Mouse (Mus musculus) spleen, postnatal 36 days (tissue): Measurements from ENCODE around the gene Dmbt1.
"Not testable (repeated sequence)": the region's sequence is repeated elsewhere in the genome, so short reads cannot be mapped to it uniquely, and the experiment has no call there.

Experiments
- DNase-seq, 2 experiments: peaks; one replicate each; pipeline ENCODE4 v3.0.0; 2022; ENCODE audit warnings: low spot score in 2 of 2, mixed read lengths in 1 of 2

Gene Dmbt1

DNA sequence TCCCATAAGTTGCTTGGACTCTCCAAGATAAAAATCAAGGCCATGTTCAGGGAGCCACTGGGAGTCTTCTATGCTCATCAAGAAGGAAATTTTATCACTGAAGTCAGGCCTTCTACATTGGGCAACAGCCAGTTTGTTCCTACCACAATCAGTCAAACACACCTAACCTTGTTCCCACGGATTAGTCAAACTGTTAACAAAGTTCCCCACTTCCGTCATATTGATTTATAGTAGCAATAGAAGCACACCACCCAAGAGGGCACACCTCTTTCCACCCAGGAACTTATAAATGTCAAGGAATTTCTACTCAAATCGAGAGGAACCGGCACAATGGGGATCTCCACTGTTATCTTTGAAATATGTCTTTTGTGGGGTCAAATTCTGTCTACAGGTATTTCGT lies at the start of gene Dmbt1:
TSS of gene Dmbt1 (plus strand) at position 299 of the 400 bp plus-strand sequence.
- no peak for DNase-seq

DNA sequence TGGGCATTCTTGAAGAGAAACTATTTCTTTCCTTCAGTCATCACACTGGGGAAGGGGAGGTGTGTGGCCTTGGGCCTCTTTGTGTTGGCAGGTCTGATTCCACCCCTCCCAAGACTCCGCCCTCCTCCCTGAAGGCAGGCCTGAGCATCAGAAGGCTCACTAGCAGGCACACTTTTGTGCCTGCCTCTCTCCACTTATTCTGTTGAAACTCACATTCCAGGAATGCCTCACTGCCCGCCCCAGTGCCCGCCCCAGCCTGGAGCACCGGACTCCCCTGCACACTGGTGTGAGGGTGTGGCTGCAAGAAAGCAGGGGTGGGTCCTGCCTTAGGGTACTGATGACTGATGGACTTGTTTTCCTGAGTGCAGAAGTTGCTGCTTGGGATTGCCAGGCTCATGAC lies 49.5 kb upstream of the Dmbt1 start:
- no peak for DNase-seq

DNA sequence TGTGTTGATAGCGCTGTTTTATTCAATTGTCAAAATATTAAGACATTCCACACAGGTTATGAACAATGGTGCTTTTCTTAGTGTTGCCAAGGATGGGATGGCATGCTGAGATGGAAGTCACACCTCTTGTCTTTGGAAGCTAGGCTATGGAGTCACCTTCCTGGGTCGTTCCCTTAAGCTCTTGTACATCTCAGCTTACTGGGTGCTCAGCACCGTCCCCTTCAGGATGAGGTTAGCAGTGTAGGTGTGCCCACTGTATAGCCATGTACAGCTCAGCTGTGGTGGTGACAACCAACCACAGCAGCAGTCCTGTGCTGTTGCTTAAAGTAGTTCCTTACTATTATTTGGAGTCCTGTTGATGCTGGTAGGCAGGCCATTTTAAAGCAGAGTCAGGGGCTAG lies 49.0 kb upstream of the Dmbt1 start:
- DNase-seq: no peak

DNA sequence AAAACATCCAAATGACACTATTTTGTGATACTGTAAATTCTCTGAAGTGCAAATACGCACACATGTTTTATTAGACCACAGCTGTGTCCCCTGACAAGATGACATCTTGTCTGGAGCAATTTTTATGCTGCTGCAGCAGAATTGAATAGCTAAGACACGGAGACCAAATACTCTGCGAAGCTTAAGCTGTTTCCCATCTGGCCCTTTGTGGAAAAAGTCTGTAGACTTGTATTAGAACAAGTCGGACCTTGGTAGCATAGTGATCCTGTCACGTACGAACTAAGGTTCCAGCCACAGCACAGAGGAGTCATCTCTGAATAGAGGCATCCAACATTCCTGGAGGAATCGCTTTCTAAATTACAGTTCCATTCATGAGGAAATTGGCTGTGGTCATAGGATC lies 47.6 kb upstream of the Dmbt1 start:
- no peak for DNase-seq

DNA sequence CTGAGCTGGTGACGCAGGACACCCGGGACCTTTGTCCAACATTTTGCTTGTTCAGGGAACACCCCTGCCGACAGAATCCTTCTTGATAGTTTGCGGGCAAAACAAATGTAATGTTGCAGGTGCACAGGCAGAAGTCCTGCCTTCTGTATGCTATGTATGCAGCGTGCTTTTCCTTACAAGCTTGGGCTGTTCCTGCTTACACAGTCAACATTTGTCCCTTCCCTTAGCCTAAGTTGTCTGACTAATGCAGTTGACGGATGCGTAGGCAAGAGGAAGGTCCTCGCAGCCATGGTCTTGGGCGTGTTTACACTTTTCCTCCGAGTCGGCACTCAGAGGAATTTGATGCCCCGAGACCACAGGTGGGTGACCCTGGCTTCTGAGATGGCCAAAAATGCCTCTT lies 46.7 kb upstream of the Dmbt1 start:
- no peak for DNase-seq

DNA sequence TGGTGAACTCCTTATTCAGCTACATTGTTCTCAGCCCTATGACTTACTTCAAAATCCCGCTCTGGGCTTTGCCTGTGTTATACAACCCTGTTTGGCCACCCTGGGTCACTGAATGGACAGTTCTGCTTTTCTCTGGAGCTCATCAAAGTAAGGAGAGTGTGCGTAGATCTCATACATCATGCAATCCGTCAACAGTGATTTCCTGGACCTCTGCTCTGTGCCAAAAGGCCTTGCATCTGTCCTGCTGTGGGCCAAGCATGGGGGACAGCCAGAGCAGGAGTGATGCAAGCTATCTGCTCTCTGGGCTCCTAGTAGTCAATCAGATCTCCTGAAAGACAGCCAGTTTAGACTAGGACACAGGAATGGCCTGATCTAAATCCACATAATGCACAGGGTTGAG lies 46.1 kb upstream of the Dmbt1 start:
- no peak for DNase-seq

DNA sequence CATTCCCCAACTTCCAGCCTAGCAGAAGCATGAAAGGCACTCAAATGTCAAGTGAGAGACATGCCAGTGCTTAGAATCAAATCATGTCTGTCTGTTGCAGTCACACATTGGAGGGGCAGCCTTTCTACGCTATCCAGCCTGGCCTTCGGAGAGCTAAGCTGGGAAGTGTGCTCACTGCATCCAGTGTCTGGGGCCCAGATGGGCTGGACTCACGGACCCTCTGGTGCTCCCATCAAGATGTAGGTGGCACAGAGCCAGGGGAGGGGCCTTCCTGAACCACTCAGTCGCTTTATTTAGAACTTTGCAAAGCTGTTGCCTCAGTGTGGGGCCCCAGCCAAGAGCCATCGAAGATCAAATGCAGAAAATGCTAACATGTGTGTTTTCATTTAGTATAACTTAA lies 43.7 kb upstream of the Dmbt1 start:
- no peak for DNase-seq

DNA sequence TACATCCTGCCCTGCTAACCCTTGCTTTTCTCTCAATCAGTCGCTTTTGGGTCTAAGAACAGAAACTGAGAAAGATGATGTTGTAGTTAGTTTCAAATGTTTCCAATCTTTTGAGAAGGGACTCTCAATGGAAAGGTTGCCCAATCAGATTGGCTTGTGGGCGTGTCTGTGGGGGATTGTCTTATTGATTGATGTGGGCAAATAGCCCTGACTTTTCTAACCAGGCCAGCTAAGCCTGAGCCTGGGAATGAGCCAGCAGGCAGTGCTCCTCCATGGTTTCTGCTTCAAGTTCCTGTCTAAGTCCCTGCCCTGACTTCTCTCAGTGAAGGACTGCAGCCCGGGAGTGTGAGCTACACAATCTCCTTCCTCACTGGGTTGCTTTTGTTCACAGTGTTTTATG lies 42.5 kb upstream of the Dmbt1 start:
- no peak for DNase-seq

DNA sequence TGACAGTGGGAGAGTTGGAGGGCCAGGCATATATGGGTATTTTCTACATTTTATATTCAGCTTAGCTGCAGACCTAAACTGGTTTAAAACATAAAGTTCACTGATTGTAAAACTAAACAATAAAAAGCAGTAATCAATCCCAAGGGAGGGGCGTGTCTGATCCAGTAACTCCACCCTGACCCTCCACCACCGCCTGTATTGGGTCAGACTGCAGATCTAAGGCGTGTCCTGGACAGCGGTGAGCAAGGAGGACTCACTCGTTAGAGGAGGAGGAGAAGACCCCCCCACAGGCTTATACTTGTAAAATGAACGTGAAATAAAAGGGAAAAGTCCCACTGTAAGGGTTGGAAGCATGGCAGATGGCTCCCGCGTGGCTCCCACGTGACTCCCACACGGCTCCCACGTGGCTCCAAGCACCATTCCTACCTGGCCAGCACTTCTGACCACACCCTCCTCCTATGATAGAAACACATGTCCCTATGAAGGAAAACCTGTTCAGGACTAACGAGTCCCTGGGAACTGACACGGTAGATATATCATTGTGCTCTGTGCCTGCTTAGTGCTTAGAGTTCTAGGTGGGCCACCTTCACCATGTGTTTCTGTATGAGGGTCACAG lies 40.6 kb upstream of the Dmbt1 start:
- DNase-seq: no peak

DNA sequence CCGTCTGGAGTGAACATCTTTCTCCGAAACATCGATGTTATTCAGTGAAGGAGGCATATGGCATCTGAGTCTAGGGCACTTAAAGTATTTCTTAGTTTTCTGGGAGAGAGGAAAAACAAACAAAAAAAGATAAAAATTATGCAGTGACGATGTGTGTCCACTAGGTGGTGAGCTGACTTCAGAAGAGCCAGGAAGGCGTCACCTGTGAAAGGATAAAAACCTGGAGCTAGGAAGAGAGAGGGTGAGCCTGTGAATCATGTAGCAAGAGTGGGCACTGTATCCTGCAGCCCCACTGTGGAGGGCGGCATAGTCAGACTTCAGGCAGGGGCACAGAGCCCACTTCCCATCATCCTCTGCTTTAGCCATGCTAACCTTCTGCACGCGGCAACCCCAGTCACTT lies 37.9 kb upstream of the Dmbt1 start:
- DNase-seq: no peak

DNA sequence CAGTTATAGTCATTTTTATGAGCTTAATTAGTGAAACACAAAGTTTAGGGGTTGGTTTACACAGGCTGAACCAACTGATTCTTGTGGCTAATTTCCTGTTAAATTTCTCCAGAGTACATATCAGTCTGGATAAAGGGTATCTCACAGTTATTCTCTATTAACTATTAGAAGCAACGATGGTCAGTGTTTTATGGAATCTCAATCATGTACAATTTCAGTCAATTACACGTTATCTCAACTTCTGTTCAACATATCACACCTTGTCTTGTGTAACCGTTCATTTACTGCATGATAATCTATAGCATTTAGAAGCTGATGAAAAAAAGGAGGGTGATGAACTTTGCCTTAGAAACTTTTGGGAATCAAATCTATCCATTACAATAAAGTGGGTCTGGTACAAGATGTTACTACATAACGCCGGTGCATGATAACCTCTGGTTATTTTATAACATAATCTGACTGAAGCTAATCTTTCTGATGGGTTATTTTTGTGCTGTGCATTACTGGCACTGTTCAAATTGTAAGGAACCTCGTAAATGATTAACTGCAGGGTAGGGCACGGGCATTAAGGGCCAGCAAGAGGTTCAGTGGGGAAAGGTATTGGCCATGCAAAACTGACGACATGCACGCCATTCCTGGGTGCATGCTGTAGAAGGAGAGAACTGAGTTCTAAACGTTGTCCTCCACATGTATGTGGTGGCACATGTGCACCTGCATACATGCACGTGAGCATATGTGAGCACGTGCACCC lies 29.7 kb upstream of the Dmbt1 start:
- DNase-seq: no peak

DNA sequence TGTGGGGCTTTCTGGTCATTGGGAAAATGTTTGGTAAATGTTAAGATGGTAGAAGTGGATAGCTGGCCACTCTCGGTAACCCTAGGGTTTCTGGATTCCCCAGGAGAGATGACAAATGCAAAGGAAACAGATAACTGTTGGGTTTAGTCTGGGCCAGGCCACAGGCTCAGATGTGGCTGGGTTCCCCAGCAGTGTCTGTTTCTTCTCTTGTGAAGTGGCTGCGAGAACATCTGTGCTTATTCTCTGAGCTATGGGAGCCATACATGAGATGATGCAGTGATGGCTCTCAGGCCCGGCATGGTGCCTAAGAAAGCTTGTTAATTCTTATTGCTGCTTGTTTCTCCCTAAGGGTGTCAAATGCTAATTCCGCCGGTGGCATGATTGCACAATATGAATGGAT lies 27.8 kb upstream of the Dmbt1 start:
- DNase-seq: no peak

DNA sequence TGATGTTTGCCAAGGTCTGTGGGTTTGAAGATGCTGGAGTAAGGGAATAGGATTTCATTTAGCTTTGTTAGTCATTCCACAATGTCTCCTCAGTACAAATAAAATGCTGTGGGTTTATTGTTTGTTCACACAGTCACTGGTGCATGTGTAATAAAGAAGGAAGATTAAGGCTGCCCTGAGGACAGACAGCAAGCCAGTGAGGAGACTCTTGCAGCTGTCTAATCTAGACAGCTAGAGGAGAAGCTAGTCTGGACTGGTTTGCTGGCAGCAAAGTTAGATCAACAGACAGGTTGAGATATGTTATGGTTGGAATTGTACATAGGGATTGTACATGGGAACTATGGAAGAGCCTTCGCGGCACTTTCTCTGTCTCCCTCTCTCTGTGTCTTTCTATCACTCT lies 24.6 kb upstream of the Dmbt1 start:
- no peak for DNase-seq

DNA sequence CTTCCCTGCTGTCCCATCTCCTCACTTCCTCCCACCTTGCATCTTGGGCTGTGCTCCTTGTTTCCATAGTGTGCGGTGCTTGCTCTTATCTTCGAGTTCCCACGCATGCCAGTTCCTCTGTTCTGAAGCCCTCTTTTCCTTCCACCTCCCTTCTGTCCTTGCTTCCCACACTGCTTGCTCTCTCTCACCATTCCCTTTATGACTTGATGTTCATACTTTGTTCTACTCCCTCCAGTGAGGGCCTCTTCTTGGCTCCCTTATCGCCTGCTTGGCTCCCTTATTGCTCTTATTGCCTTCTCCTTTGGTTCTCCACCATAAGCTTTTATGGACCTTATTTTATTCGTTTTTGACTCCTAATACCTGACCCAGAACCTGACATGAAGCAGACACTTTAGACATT lies 22.7 kb upstream of the Dmbt1 start:
- DNase-seq: no peak

DNA sequence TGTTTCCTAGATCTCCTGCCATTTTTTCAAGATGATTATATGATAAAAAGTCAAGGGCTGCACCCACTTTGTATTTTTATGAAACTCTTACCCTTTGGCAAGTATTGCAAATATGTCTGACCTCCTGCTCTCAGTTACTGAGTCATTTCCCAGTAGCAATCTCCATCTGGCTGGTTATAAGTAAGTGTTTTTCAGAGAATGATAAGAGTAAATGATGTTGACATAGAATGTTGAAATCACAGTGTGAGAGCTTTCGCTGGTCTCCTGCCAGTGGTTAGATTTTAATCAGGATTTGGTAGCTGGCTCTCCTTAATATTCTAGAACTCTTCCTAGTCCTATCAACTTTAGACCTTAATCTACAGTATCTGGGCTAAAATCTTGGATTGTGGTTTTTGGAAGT lies 20.0 kb upstream of the Dmbt1 start:
- no peak for DNase-seq

DNA sequence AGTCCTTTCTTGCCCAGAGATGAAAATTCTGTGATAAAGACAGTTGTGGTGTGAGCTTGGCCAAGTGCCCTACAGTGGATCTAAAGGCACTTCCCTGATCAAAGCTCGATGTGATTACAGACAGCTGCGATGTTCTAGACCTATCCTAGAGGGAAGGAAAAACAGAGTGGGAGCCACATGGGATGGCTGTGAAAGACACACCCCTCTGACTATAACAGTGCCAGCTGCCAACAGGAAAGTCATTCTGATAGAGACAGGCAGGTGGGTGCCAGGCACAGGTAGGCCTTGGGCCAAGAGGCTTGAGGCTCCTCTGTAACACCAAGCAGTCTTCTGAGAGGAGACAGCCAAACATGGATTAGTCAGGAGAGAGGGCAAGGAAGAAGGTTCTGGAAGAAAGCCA lies 12.7 kb upstream of the Dmbt1 start:
- DNase-seq: no peak

DNA sequence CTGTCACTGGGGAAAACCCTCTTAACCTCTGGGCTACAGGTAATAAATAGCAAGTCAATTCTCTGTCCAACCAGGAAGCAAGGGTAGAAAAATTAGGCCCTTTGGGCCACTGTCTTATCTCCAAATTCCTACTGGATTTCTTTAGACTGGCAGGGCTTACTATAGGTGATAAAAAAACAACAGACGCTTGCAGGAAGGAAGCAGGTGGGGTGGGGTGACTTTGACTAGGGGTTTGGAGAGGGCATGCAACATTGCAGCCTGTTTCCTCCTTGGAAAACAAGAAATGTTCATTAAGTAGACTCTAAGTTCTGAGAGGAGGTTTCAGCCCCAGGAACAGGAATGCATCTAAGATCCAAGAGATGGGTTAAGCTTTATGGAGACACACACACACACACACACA lies 7.0 kb upstream of the Dmbt1 start:
- DNase-seq: no peak

DNA sequence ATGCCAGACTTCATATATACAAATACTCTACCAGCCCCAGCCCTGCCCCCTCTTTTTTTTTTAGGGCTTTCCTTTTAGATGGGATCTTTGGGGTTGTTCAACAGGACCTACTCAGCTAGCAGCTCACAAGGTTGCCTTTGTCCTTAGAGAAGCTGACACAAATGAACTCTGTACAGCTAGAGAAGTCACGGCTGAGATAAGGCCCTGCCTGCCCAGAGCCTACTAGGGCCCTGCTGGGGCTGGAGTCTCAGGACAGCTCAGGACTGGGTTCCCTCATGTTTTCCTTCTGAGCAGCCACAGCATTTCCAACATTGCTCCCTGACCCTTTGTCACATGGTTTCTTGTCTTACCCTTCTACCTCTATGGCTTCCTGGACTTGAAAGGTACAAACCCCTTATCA lies 4.3 kb upstream of the Dmbt1 start:
- no peak for DNase-seq

DNA sequence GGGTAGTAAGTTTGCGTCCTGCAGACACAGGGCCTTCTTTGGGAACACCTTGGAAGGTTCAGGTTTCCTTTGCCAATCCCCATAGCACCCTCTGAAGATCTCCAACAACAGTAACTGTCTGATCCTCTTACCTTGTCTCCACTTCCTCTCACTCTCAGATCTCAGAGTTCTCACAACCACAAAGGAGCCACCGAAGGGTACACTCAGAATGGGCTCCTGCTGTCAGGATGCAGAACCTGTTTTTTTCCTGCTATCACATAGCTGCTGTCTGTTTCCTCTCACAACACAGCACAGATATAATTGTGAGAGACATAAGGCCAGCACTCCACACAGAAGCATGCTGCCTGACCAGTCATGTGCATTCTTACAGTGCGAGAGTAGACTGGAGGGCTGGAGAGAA lies 4.5 kb downstream of the Dmbt1 start:
- no peak for DNase-seq

DNA sequence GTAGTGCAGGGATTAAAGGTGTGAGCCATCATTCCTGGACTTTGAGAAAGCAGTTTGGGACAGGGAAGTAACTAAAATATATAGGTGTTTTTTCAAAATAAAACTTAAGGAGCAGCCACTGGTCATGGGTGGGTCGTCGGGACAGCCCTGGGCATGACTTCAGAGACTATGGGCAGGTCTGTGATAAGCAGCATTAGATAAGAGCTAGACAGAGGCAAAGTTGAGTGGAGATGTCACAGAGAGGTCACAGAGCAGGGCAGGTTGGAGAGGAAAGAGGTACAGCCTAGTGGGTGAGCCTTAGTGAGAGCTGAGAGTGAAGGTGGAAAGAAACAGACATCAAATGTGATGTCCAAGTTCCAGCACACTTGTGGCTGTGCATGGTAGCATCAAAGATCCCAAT lies 5.2 kb downstream of the Dmbt1 start:
- DNase-seq: no peak

DNA sequence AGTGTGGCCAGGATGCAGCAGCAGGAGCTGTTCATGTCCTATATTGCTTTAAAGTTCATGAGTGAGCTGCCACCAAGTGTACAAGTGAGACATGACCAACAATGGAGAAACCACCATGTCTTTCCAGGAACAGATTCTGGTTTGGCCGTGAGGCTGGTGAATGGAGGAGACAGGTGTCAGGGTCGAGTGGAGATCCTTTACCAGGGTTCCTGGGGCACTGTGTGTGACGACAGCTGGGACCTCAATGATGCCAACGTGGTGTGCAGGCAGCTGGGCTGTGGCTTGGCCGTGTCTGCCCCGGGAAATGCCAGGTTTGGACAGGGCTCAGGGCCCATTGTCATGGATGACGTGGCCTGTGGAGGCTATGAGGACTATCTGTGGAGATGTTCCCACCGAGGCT lies 8.9 kb downstream of the Dmbt1 start:
- not testable (repeated sequence) for DNase-seq

DNA sequence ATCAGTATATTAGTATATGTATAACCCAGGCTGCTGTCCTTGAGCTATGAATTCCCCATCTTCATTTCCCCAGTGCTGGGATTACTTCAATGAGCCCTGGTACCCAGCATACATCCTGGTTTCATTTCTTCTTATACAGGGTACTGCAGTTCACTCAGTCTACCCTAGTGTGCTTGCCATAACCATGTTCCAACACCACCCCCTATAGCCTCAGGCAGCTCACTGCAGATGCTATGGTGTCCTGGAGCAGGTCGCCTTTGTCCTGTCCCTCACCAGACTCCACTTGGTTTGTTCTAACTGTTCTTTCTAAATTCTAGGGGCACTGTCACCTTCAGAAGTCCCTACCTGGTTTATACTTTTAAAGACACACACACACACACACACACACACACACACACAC lies 10.8 kb downstream of the Dmbt1 start:
- no peak for DNase-seq

DNA sequence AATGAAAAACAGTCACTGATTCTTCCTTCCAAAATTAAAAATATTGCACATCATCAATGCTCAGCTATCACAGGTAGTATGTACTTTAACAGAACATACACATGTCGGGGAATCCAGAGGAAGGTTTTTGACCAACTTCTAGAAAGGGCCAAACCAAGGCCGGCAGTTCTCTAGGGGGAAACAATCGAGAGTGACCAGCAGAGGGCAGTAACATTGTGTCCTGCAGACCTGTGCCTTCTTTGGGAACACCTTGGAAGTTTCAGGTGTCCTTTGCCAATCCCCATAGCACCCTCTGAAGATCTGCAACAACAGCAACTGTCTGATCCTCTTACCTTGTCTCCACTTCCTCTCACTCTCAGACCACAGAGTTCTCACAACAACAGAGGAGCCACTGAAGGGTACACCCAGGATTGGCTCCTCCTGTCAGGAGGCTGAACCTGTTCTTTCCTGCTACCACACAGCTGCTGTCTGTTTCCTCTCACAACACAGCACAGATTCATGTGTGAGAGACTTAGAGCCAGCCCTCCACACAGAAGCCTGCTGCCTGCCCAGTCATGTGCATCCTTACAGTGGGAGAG lies 13.5 kb downstream of the Dmbt1 start:
- not testable (repeated sequence) for DNase-seq

DNA sequence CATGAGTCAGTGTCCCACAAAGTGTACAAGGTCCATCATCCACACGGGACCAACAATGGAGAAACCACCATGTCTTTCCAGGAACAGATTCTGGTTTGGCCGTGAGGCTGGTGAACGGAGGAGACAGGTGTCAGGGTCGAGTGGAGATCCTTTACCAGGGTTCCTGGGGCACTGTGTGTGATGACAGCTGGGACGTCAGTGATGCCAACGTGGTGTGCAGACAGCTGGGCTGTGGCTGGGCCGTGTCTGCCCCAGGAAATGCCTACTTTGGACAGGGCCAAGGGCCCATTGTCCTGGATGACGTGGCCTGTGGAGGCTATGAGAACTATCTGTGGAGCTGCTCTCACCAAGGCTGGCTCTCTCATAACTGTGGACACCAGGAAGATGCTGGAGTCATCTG lies 18.0 kb downstream of the Dmbt1 start:
- not testable (repeated sequence) for DNase-seq
